Mouse (Mus musculus) induced T-regulatory cell, adult 2 months (primary cell): ENCODE measurements around the gene Cyp4f37.
"Not testable (repeated sequence)": the region's sequence is repeated elsewhere in the genome, so short reads cannot be mapped to it uniquely, and the experiment has no call there.

Experiments used
- DNase-seq: peaks from one replicate; pipeline ENCODE4 v3.0.0-alpha.2; 2012; ENCODE audit warnings: low read depth

The Cyp4f37 gene

GRCm38 (mm10) chr17:32621018-32621417, at the start of gene Cyp4f37:
Gene Cyp4f37 (plus strand): TSS chr17:32621309.
- not testable (repeated sequence) for DNase-seq

- not testable (repeated sequence) for DNase-seq
Observed at GRCm38 (mm10) chr17:32573286-32573685, 47.8 kb upstream of the Cyp4f37 start.

GRCm38 (mm10) chr17:32577496-32578186, 43.5 kb upstream of the Cyp4f37 start:
- DNase-seq, result no peak

GRCm38 (mm10) chr17:32596494-32596893, 24.6 kb upstream of the Cyp4f37 start:
- DNase-seq, result no peak

- DNase-seq, result no peak
Observed at GRCm38 (mm10) chr17:32608055-32608454, 13.1 kb upstream of the Cyp4f37 start.

GRCm38 (mm10) chr17:32610231-32610630, 10.9 kb upstream of the Cyp4f37 start:
- not testable (repeated sequence) for DNase-seq

GRCm38 (mm10) chr17:32610896-32611295, 10.2 kb upstream of the Cyp4f37 start:
- DNase-seq, result no peak

- no peak for DNase-seq
Observed at GRCm38 (mm10) chr17:32612417-32612816, 8.7 kb upstream of the Cyp4f37 start.

GRCm38 (mm10) chr17:32617252-32617651, 3.9 kb upstream of the Cyp4f37 start:
- DNase-seq, result no peak

GRCm38 (mm10) chr17:32629726-32630125, 8.6 kb downstream of the Cyp4f37 start:
- DNase-seq, result not testable (repeated sequence)

GRCm38 (mm10) chr17:32631936-32632335, 10.8 kb downstream of the Cyp4f37 start:
- no peak for DNase-seq

GRCm38 (mm10) chr17:32634242-32634971, 13.3 kb downstream of the Cyp4f37 start:
- not testable (repeated sequence) for DNase-seq

GRCm38 (mm10) chr17:32634972-32635314, 13.8 kb downstream of the Cyp4f37 start:
- peak; percentile 91 for DNase-seq

- DNase-seq, result no peak
Observed at GRCm38 (mm10) chr17:32636341-32636740, 15.2 kb downstream of the Cyp4f37 start.

GRCm38 (mm10) chr17:32637151-32637550, 16.0 kb downstream of the Cyp4f37 start:
- no peak for DNase-seq

GRCm38 (mm10) chr17:32646631-32647030, 25.5 kb downstream of the Cyp4f37 start:
- no peak for DNase-seq

GRCm38 (mm10) chr17:32653860-32654259, 32.8 kb downstream of the Cyp4f37 start:
- no peak for DNase-seq

GRCm38 (mm10) chr17:32657041-32657440, 35.9 kb downstream of the Cyp4f37 start:
- DNase-seq, result no peak

- no peak for DNase-seq
Observed at GRCm38 (mm10) chr17:32658246-32658645, 37.1 kb downstream of the Cyp4f37 start.

- DNase-seq, result no peak
Observed at GRCm38 (mm10) chr17:32658712-32659111, 37.6 kb downstream of the Cyp4f37 start, which contains the start of gene Cyp4f40. Gene Cyp4f40 (plus strand): TSS chr17:32658900.

- DNase-seq, result no peak
Observed at GRCm38 (mm10) chr17:32673976-32674375, 52.9 kb downstream of the Cyp4f37 start.

- DNase-seq, result peak; percentile 62
Observed at GRCm38 (mm10) chr17:32676040-32676635, 55.0 kb downstream of the Cyp4f37 start.

GRCm38 (mm10) chr17:32680404-32680803, 59.3 kb downstream of the Cyp4f37 start:
- DNase-seq, result peak; percentile 84
